18 mouse cellular contexts compared by ENCODE assay signal in the genomic region with DNA sequence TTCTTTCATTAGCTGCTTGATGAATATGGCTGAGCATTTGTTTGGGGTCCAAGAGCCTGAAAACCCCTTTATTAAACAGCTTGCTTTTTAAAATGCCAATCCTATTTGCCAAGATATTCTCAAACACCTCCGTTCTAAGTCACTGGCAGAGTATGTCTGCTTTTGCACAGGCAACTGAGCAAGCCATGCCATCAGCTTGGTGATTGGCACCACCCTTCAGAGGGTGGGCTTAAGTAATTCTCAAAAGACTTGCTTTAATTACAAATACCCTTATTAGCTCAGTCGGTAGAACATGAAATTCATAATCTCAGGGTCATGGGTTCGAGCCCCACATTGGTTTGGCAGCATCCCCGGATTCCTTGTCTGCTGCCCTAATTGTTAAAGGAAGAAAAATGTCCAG.
"Had no signal": no experiment of that assay in that cellular context is flagged by ENCODE, and none has a peak within 500 bp of the region (broad histone marks: within the 10 kb centered on the region; RNA-seq: fewer than 3 reads in every experiment).

No protein-coding gene starts in this region.

- DNase-seq: kidney, adult 9 months; kidney, postnatal 14 days; kidney, postnatal 4 days; left cerebral cortex, postnatal 4 days; liver, postnatal 0 days; lung, postnatal 14 days; lung, postnatal 4 days; thymus, adult 18-20 months; thymus, postnatal 36 days had no signal

- H3K27me3 ChIP-seq: limb, embryonic 12.5 days; limb, embryonic 15.5 days; lung, embryonic 15.5 days; midbrain, embryonic 12.5 days; neural tube, embryonic 13.5 days had no signal

- H3K4me1 ChIP-seq: limb, embryonic 12.5 days; limb, embryonic 15.5 days; lung, embryonic 15.5 days; midbrain, embryonic 12.5 days; neural tube, embryonic 13.5 days had no signal

- ATAC-seq: liver, postnatal 0 days; midbrain, embryonic 16.5 days had no signal

- H3K4me3 ChIP-seq: limb, embryonic 12.5 days; limb, embryonic 15.5 days; lung, embryonic 15.5 days; midbrain, embryonic 12.5 days; myocyte; neural tube, embryonic 13.5 days had no signal

- H3K9ac ChIP-seq: limb, embryonic 12.5 days; limb, embryonic 15.5 days; liver, embryonic 14.5 days; liver, postnatal 0 days; lung, embryonic 15.5 days; midbrain, embryonic 12.5 days; neural tube, embryonic 13.5 days had no signal

- H3K9me3 ChIP-seq: limb, embryonic 12.5 days; limb, embryonic 15.5 days; lung, embryonic 15.5 days; midbrain, embryonic 12.5 days; neural tube, embryonic 13.5 days had no signal

- H3K36me3 ChIP-seq: limb, embryonic 12.5 days; limb, embryonic 15.5 days; lung, embryonic 15.5 days; midbrain, embryonic 12.5 days; neural tube, embryonic 13.5 days had no signal

- H3K4me2 ChIP-seq: limb, embryonic 12.5 days; limb, embryonic 15.5 days; liver, embryonic 11.5 days; lung, embryonic 15.5 days; midbrain, embryonic 12.5 days; neural tube, embryonic 13.5 days had no signal

- H3K27ac ChIP-seq: limb, embryonic 12.5 days; limb, embryonic 15.5 days; liver, embryonic 14.5 days; lung, embryonic 15.5 days; midbrain, embryonic 12.5 days; neural tube, embryonic 13.5 days had no signal
